Mouse (Mus musculus) lung, postnatal 0 days (tissue): ENCODE data around the gene Ntn5.

Experiments used
- CTCF ChIP-seq: IDR thresholded peaks from 2 replicates; pipeline ENCODE4 v1.5.1; 2016; ENCODE audit warnings: antibody characterized with exemption, mild to moderate bottlenecking
- EP300 ChIP-seq: IDR thresholded peaks from 2 replicates; pipeline ENCODE4 v1.6.1; 2016; ENCODE audit warnings: antibody characterized with exemption, mild to moderate bottlenecking, control low read depth

DNA sequence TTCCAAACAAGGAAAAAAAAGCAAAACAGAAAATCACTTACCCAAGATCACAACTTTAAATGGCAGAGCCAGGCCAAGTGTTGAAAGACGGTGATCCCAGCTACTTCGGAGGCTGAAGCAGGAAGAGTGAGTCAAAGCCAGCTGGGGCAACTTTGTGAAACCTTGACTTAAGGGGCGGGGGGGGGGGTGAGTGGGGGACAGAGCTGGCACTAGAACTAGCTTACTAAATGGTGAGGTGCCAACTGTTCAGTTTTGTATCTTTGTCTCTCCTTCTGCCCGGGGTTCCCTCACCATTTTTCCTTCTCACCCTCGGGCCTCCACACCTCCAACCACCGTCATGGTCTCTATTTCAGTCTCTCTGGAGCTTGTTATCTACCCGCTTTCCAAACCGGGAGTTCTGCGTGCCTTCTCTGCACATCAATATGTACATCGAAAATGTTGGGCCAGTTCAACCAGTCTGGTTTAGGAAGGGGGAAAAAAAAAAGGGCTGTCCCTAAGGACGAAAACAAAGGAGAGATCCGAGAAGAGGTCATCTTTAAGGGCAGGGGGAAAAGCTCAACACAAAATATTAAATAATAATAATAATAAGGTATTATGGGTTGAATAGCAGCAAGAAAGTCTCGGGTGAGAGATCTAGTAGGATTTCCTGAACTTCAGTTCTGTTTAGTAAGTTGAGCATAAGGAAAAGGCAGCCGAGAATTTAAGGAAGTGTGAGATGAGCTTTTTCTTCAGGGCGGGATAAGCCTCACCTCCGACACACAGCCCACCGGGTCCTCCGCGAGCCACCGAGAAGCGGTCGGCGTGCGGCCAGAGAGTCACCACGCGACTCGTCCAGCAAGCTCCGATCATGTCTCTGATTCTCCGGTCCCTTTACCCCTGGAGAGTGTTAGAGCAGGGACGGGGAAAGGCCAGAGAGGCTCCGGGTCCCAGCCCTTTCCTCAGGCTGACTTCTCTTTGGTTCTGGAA, 33.4 kb downstream of the Ntn5 start:
- no peak for TF ChIP-seq CTCF
- no peak for TF ChIP-seq EP300
